Mouse (Mus musculus): ENCODE results near the gene Trip11. TPM values are rescaled to one million over a fixed set of nuclear protein-coding genes. Genes with fewer than 3 reads are reported as not detected.

The Trip11 gene
- polyA plus RNA-seq, 1 experiment from 2014 or later: 21.8 TPM

DNA sequence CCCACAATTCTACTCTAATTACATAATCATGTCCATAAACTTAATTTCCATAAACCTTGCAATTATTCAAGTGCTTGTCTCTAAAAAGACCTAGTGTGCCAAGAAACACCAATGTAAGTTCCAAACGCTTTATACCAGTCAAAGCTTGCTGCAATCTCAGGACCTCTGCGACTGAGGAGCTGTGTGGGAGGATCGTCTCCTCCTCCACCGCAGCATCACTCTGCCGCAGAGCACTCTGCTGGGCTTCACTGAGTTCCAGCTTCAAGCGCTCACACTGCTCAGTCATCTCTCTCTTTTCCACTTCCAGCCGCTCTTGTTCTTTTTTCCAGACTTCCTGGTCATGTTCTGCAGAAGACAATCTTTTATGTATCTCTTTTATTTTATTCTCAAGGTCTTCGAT is 19.8 kb downstream of the Trip11 start:
- no peak overlapping the region for H3K4me2 ChIP-seq (ENCODE audit: low read length)
- H3K27ac ChIP-seq (replicated peaks in 1 of 2; ENCODE audit: control insufficient read depth in 1 of 2, insufficient read depth in 1 of 2, low read depth in 2 of 2, low read length in 2 of 2): no peak overlapping the region
- H3K27me3 ChIP-seq (ENCODE audit: control insufficient read depth, insufficient read depth, low read length): no peaks in the 10 kb centered on the region
- no peak overlapping the region for H3K9ac ChIP-seq (ENCODE audit: low read length)
- H3K36me3 ChIP-seq (ENCODE audit: control insufficient read depth, insufficient read depth, low read length): peaks cover 76% of the 10 kb centered on the region
- no peak for ATAC-seq (ENCODE audit: insufficient number of reproducible peaks, insufficient read depth, low FRiP score, low read depth)
- no peaks in the 10 kb centered on the region for H3K9me3 ChIP-seq (ENCODE audit: control insufficient read depth, low read length)
- no peak overlapping the region for H3K4me3 ChIP-seq (ENCODE audit: control insufficient read depth in 1 of 2, insufficient read depth in 1 of 2, low read depth in 1 of 2, low read length in 2 of 2)
- WGBS: 80% methylated on average over 8 of the region's 8 CpGs
- H3K4me1 ChIP-seq (ENCODE audit: control insufficient read depth in 2 of 2, insufficient read depth in 2 of 2, low read length in 2 of 2): no peaks in the 10 kb centered on the region

DNA sequence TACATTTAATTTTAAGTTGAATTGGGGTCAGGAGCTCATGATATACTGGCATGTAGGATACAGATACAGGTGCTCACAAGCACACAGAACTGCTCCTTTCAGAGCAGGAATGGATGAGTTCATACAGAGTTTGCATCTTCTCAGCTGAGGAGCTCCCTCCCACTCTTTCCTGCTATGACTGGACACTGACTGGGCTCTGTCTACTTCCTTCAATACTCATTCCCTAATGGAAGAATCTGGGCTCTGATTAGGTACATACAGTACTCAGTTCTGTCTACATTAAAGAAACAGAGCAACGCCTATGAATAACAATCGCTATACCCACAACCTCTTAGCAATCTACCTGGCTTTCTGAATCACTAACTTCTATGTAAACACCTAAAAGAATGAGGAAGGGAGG is 20.2 kb downstream of the Trip11 start:
- no peak for ATAC-seq (ENCODE audit: insufficient number of reproducible peaks, insufficient read depth, low FRiP score, low read depth)
- 93% methylated on average over 2 of the region's 2 CpGs for WGBS
- no peaks in the 10 kb centered on the region for H3K9me3 ChIP-seq (ENCODE audit: control insufficient read depth, low read length)
- H3K4me3 ChIP-seq (ENCODE audit: control insufficient read depth in 1 of 2, insufficient read depth in 1 of 2, low read depth in 1 of 2, low read length in 2 of 2): no peak overlapping the region
- no peak overlapping the region for H3K27ac ChIP-seq (replicated peaks in 1 of 2; ENCODE audit: control insufficient read depth in 1 of 2, insufficient read depth in 1 of 2, low read depth in 2 of 2, low read length in 2 of 2)
- no peak overlapping the region for H3K9ac ChIP-seq (ENCODE audit: low read length)
- H3K36me3 ChIP-seq (ENCODE audit: control insufficient read depth, insufficient read depth, low read length): peaks cover 77% of the 10 kb centered on the region
- H3K4me2 ChIP-seq (ENCODE audit: low read length): no peak overlapping the region
- H3K27me3 ChIP-seq (ENCODE audit: control insufficient read depth, insufficient read depth, low read length): no peaks in the 10 kb centered on the region
- no peaks in the 10 kb centered on the region for H3K4me1 ChIP-seq (ENCODE audit: control insufficient read depth in 2 of 2, insufficient read depth in 2 of 2, low read length in 2 of 2)

DNA sequence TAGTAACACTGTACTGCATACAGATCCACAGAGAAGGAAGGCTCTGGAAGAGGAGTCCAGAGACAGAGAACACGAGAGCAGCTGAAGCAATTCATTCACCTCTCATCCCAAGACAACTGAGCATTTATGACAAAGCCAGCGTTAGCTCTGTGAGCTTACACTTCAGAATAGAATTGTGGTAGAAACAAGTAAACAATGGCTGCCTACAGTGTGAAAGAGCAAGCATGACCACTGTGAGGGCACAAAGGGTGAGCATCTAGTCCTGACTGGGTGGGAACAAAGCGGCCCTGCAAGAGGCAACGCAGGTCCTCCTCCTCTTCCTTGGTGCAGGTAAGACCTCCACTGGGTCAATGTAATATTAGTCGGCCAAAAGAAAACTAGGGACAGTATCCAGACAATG is 22.0 kb downstream of the Trip11 start:
- Histone ChIP-seq H3K9me3 (ENCODE audit: control insufficient read depth, low read length) (no peaks in the 10 kb centered on the region), H3K9ac (ENCODE audit: low read length) (no peak overlapping the region), H3K36me3 (ENCODE audit: control insufficient read depth, insufficient read depth, low read length) (peaks cover 81% of the 10 kb centered on the region), H3K27ac (replicated peaks in 1 of 2; ENCODE audit: control insufficient read depth in 1 of 2, insufficient read depth in 1 of 2, low read depth in 2 of 2, low read length in 2 of 2) (no peak overlapping the region), H3K4me3 (ENCODE audit: control insufficient read depth in 1 of 2, insufficient read depth in 1 of 2, low read depth in 1 of 2, low read length in 2 of 2) (no peak overlapping the region), H3K4me1 (ENCODE audit: control insufficient read depth in 2 of 2, insufficient read depth in 2 of 2, low read length in 2 of 2) (no peaks in the 10 kb centered on the region), H3K4me2 (ENCODE audit: low read length) (no peak overlapping the region), H3K27me3 (ENCODE audit: control insufficient read depth, insufficient read depth, low read length) (no peaks in the 10 kb centered on the region)
- WGBS: 88% methylated on average over 5 of the region's 5 CpGs
- no peak for ATAC-seq (ENCODE audit: insufficient number of reproducible peaks, insufficient read depth, low FRiP score, low read depth)

DNA sequence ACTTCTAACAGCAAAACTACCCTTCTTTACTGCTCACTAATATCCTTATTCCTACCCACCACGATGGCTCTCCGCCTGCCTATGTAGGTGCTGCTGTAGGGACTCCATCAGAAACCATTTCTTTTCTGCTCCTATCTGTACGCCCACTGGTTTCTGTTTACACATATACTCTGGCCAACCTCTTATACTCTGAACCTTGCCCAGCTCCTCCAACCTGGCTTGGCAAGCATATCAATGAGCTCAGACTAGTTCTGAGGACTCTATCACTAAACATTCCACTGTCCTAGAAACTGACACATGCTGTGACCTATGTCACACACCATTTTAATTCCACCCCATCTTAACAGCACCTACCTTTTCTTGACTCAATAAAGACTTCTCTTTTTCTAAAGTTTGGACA is 23.7 kb downstream of the Trip11 start:
- no peak overlapping the region for H3K4me3 ChIP-seq (ENCODE audit: control insufficient read depth in 1 of 2, insufficient read depth in 1 of 2, low read depth in 1 of 2, low read length in 2 of 2)
- no peak overlapping the region for H3K4me2 ChIP-seq (ENCODE audit: low read length)
- H3K9me3 ChIP-seq (ENCODE audit: control insufficient read depth, low read length): no peaks in the 10 kb centered on the region
- no peak for ATAC-seq (ENCODE audit: insufficient number of reproducible peaks, insufficient read depth, low FRiP score, low read depth)
- H3K4me1 ChIP-seq (ENCODE audit: control insufficient read depth in 2 of 2, insufficient read depth in 2 of 2, low read length in 2 of 2): no peaks in the 10 kb centered on the region
- peaks cover 90% of the 10 kb centered on the region for H3K36me3 ChIP-seq (ENCODE audit: control insufficient read depth, insufficient read depth, low read length)
- WGBS: 93% methylated on average over 3 of the region's 3 CpGs
- H3K27me3 ChIP-seq (ENCODE audit: control insufficient read depth, insufficient read depth, low read length): no peaks in the 10 kb centered on the region
- H3K9ac ChIP-seq (ENCODE audit: low read length): no peak overlapping the region
- H3K27ac ChIP-seq (replicated peaks in 1 of 2; ENCODE audit: control insufficient read depth in 1 of 2, insufficient read depth in 1 of 2, low read depth in 2 of 2, low read length in 2 of 2): no peak overlapping the region

DNA sequence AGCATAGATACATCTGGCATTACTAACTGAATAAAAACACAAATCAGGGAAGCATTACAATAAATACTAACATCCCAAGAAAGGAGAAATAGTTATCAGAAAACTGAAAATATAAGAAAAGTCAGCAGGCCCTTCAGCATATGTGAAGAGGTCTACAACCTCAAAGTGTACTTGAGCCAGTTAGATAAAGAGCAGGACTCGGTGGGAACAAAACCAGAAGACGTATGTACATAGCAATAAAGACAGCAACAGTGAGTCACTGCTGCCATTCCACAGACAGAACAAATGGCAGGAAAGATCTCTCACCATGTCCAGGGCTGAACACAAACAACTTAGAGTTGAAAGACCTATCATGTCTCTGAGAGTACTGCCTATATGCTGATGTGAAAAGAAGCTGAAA is 24.8 kb downstream of the Trip11 start:
- WGBS: 79% methylated on average over 2 of the region's 2 CpGs

DNA sequence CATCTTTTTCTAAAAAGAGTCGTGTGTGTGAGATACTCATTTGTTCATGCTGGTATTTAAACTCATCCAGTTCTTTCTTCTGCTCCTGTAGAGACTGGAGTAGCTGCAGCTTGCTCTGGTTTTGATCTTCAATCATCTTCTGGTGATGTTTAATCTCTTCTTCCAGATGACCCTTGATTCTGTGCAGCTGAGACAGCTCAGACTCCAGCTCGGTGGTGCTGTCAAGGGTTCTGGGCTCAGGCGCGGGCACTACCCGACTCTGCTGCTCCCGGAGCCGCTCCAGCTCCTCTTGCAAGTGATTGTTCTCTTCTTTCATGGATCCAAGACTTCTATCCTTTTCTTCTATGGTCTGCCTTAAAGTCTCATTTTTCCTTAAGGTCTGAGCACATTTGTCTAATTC is 28.1 kb downstream of the Trip11 start:
- Histone ChIP-seq H3K4me1 (ENCODE audit: control insufficient read depth in 2 of 2, insufficient read depth in 2 of 2, low read length in 2 of 2) (no peaks in the 10 kb centered on the region), H3K27ac (replicated peaks in 1 of 2; ENCODE audit: control insufficient read depth in 1 of 2, insufficient read depth in 1 of 2, low read depth in 2 of 2, low read length in 2 of 2) (no peak overlapping the region), H3K4me2 (ENCODE audit: low read length) (no peak overlapping the region), H3K9ac (ENCODE audit: low read length) (no peak overlapping the region), H3K36me3 (ENCODE audit: control insufficient read depth, insufficient read depth, low read length) (peaks cover 84% of the 10 kb centered on the region), H3K27me3 (ENCODE audit: control insufficient read depth, insufficient read depth, low read length) (no peaks in the 10 kb centered on the region), H3K4me3 (ENCODE audit: control insufficient read depth in 1 of 2, insufficient read depth in 1 of 2, low read depth in 1 of 2, low read length in 2 of 2) (no peak overlapping the region), H3K9me3 (ENCODE audit: control insufficient read depth, low read length) (no peaks in the 10 kb centered on the region)
- 93% methylated on average over 7 of the region's 7 CpGs for WGBS
- no peak for ATAC-seq (ENCODE audit: insufficient number of reproducible peaks, insufficient read depth, low FRiP score, low read depth)

More for the DNA sequence above, 24.8 kb downstream of the Trip11 start:
- no peak overlapping the region for H3K4me3 ChIP-seq (ENCODE audit: control insufficient read depth in 1 of 2, insufficient read depth in 1 of 2, low read depth in 1 of 2, low read length in 2 of 2)
- H3K4me2 ChIP-seq (ENCODE audit: low read length): no peak overlapping the region
- no peak for ATAC-seq (ENCODE audit: insufficient number of reproducible peaks, insufficient read depth, low FRiP score, low read depth)
- H3K4me1 ChIP-seq (ENCODE audit: control insufficient read depth in 2 of 2, insufficient read depth in 2 of 2, low read length in 2 of 2): no peaks in the 10 kb centered on the region
- H3K27me3 ChIP-seq (ENCODE audit: control insufficient read depth, insufficient read depth, low read length): no peaks in the 10 kb centered on the region
- peaks cover 90% of the 10 kb centered on the region for H3K36me3 ChIP-seq (ENCODE audit: control insufficient read depth, insufficient read depth, low read length)
- no peaks in the 10 kb centered on the region for H3K9me3 ChIP-seq (ENCODE audit: control insufficient read depth, low read length)
- no peak overlapping the region for H3K9ac ChIP-seq (ENCODE audit: low read length)
- no peak overlapping the region for H3K27ac ChIP-seq (replicated peaks in 1 of 2; ENCODE audit: control insufficient read depth in 1 of 2, insufficient read depth in 1 of 2, low read depth in 2 of 2, low read length in 2 of 2)

DNA sequence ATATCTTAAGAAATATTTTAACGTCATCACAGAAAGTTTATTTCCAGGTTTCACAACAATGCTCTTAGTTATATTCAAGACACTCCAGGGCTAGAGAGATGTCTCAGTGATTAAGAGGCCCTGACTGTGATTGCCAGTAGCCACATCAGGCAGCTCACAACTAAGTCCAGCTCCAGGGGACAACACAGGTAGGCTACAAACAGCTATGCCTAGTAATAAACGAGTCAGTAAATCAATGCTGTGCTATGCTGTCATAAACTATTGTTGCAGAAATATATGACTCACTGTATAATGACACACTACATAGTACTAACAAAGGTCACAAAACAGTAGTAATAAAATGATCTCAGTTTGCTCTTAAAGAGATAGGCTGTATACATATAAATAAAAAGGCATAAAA is 36.7 kb downstream of the Trip11 start:
- Histone ChIP-seq H3K4me1 (ENCODE audit: control insufficient read depth in 2 of 2, insufficient read depth in 2 of 2, low read length in 2 of 2) (no peaks in the 10 kb centered on the region), H3K4me2 (ENCODE audit: low read length) (no peak overlapping the region), H3K27me3 (ENCODE audit: control insufficient read depth, insufficient read depth, low read length) (no peaks in the 10 kb centered on the region), H3K4me3 (ENCODE audit: control insufficient read depth in 1 of 2, insufficient read depth in 1 of 2, low read depth in 1 of 2, low read length in 2 of 2) (no peak overlapping the region), H3K9ac (ENCODE audit: low read length) (no peak overlapping the region), H3K36me3 (ENCODE audit: control insufficient read depth, insufficient read depth, low read length) (peaks cover 79% of the 10 kb centered on the region), H3K27ac (replicated peaks in 1 of 2; ENCODE audit: control insufficient read depth in 1 of 2, insufficient read depth in 1 of 2, low read depth in 2 of 2, low read length in 2 of 2) (no peak overlapping the region), H3K9me3 (ENCODE audit: control insufficient read depth, low read length) (no peaks in the 10 kb centered on the region)
- no peak for ATAC-seq (ENCODE audit: insufficient number of reproducible peaks, insufficient read depth, low FRiP score, low read depth)
- WGBS: 88% methylated on average over 2 of the region's 2 CpGs

DNA sequence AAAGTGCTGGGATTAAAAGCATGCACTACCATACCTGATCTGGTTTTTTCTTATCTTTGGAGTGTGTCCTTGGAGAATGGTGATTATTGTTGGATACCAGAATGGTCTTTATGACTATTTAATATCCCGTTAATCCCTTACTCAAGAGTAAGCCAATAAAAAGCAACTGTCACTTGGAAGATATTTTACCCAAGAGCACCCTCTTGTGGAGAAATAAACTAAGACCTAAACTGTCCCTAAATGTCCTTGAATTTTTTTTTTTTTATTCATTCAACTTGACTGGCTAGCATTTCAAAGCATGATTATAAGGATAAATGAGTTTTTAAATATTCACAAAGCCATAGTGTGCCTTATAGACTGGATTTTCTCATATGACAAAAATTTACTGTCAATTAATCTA is 38.0 kb downstream of the Trip11 start:
- H3K36me3 ChIP-seq (ENCODE audit: control insufficient read depth, insufficient read depth, low read length): peaks cover 77% of the 10 kb centered on the region
- no peak overlapping the region for H3K9ac ChIP-seq (ENCODE audit: low read length)
- ATAC-seq (ENCODE audit: insufficient number of reproducible peaks, insufficient read depth, low FRiP score, low read depth): no peak
- no peaks in the 10 kb centered on the region for H3K4me1 ChIP-seq (ENCODE audit: control insufficient read depth in 2 of 2, insufficient read depth in 2 of 2, low read length in 2 of 2)
- no peaks in the 10 kb centered on the region for H3K9me3 ChIP-seq (ENCODE audit: control insufficient read depth, low read length)
- H3K4me3 ChIP-seq (ENCODE audit: control insufficient read depth in 1 of 2, insufficient read depth in 1 of 2, low read depth in 1 of 2, low read length in 2 of 2): no peak overlapping the region
- H3K27ac ChIP-seq (replicated peaks in 1 of 2; ENCODE audit: control insufficient read depth in 1 of 2, insufficient read depth in 1 of 2, low read depth in 2 of 2, low read length in 2 of 2): no peak overlapping the region
- H3K27me3 ChIP-seq (ENCODE audit: control insufficient read depth, insufficient read depth, low read length): no peaks in the 10 kb centered on the region
- H3K4me2 ChIP-seq (ENCODE audit: low read length): no peak overlapping the region
- WGBS: 75% methylated on average over 1 of the region's 1 CpGs

Measured in heart, embryonic 14.5 days (tissue).